Mouse (Mus musculus) monocyte, adult 2 months (primary cell): ENCODE results near the gene Tm4sf5.
"Not testable (repeated sequence)": the region's sequence is repeated elsewhere in the genome, so short reads cannot be mapped to it uniquely, and the experiment has no call there.

ENCODE experiments used
- DNase-seq, 2 experiments: peaks; one replicate each; pipeline ENCODE4 v3.0.0; 2022; ENCODE audit warnings: low spot score in 2 of 2, low read depth in 1 of 2

Gene Tm4sf5

DNA sequence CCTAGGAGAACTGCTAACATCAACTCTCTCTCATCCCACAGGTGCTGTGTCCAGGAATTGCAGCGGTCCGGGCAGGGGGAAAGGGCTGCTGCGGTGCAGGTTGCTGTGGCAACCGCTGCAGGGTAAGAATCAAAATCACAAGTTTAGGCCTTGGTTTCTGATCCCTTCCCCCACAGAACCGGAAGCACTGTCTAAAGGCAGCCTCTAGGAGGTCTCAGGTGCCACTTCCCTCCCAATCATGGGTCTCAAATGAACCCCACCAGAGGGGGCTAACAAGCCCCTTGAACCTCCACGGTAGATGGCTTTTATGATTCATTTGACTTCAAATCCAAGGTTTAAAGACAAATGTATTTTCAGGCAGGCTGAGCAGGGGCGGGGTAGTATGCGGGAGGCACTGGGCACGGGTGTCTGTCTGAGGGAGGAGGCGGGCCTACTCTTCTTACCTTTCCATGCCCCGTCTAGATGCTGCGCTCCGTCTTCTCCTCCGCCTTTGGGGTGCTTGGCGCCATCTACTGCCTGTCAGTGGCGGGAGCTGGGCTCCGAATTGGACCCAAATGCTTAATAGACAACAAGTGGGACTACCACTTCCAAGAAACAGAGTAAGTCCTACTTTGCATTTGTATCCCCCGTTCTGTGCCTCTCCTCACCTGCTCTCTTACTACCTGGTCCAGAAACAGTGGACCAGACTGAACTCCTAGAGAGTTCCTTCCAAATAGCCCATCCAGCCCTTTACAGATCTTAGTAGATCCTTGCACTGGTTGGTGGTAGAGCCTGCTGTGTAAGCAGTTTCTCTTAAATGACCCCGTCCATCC, 4.9 kb downstream of the Tm4sf5 start:
- no peak for DNase-seq

DNA sequence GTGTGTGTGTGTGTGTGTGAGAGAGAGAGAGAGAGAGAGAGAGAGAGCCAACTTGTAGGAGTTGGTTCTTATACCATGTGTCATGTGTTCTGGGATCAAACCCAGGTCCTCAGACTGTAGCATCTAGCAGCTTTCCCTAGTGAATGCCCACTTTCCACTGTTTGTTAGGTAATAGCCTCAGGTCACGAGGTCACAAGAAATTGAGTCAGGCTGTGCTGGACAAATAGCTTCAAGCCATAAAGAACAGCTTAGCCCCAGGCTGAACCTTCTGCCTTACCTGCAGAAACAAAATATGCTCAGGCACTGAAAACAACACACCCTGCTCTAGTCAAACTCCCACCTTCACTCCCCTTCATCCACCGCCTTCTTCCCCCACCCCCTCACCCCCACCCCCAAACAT, 6.2 kb downstream of the Tm4sf5 start:
- no peak for DNase-seq

DNA sequence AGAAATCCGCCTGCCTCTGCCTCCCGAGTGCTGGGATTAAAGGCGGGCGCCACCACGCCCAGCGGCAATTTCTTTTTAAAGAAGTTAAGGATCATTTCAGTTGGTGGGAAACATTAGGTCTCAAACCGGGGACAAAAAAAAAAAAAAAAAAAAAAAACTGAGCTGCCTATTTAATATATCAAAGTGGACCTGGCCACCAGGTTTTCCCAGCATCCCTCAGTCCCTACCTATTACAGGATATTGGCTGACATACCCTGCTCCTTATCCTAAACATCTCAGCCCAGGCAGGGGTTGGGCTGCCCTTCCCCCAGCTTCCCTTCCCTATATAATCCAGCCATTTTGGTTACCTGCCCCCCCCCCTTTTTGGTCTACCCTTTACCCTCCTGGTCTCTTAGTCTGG, 6.8 kb downstream of the Tm4sf5 start:
- no peak for DNase-seq

DNA sequence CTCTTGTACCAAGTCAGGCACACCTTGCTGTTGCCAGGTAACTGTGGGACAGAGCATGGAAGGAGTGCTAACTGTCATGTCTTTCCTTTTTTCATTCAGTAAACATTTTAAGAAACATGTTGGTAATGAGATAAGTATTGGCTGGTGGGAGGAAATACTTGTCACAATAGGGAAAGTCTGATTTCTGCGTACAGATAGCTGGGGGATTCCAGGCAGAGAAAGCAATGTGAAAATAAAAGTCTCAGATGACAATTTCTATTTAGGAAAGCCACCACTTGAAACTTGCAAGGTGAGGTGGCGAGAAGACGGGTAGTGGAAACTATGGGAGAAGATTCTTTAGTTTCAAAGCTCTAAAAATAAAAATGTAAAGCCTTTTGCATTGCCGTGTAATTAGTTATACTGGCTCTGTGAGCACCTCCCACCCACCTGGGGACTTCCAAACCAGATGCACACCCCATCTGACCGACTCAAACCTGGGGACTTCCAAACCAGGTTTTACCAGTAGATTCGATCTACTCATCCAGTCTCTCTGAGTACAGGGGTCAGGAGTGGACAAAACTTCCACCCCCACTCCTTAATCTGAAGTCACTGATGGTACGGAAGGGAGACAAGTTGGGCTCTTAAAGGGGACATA, 7.8 kb downstream of the Tm4sf5 start:
- no peak for DNase-seq

DNA sequence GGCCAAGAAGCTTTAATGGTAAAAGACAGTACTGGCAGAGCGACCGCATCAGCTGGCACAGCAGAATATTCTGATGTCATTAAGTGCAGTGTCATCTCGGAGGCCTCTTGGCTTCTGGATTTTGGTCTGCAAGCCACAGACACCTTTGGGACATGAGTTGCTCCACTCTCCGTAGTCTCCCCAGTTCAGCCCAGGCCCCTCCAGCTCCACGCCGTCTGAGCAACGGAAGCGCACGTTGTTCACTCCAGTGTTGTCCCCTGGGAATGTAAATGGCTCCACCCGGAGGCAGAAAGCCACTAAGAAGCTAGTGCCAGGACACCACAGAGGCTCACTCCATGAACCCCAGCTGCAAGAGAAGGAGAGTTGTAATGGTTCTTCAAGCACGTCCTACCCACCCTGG, 8.5 kb downstream of the Tm4sf5 start:
- DNase-seq, result no peak

DNA sequence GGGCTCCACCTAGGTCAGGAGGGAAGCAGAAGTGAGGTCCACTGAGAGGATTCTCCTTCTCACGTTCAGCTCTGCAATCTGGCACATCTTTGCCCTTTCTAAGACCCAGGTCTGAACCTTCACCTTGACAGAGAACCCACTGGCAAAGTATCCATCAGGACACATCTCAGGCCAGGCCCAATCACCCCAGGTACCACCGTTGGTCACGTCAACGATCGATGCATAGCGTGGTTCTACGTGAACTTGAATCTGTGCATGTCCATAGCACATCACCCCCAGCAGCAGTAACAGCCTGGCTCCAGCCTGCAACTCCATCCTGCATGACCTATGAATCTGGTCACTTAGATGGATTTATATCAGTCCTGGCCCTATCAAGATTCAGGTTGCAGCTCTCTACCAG, 9.2 kb downstream of the Tm4sf5 start, which contains the start of gene Vmo1:
Gene Vmo1, minus strand, starts transcription at position 329 of the 400 bp plus-strand sequence.
- DNase-seq, result no peak

DNA sequence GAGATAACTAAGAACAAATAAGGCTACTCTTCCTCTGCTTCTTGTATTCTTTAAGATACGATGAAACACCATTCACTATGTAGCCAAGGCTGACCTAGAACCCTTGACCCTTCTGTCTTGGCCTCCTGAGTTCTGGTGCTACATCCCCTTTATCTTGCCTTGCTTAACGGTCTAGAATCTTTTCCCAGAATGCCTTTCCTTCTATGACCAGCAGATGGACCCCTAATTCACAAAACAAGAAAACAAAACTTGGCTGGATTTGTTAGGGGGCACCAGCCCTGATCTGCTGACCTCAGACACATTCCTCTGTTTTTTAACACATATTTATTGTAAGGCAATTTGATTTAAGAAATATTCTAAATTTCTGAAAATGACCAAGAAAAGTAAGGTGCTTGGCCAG, 11.3 kb downstream of the Tm4sf5 start:
- no peak for DNase-seq

DNA sequence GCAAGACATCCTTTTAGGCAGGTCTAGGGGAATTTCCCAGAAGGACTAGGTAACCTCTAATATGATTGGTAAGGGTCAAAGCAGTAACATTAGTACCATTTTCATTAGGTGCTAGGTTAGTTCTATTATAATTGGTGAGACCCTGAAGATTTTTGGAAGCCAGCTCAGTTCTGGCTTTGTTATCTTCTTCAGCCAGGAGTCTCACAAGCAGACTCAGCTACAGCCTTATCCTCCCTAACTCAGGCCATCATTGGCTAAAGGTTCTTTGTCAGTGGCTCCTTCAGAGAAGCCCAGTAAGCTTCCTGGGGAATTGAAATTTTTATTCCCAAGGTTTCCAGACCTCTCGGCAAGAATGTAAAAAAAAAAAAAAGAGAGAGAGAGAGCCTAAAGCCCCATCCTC, 13.4 kb downstream of the Tm4sf5 start:
- no peak for DNase-seq

DNA sequence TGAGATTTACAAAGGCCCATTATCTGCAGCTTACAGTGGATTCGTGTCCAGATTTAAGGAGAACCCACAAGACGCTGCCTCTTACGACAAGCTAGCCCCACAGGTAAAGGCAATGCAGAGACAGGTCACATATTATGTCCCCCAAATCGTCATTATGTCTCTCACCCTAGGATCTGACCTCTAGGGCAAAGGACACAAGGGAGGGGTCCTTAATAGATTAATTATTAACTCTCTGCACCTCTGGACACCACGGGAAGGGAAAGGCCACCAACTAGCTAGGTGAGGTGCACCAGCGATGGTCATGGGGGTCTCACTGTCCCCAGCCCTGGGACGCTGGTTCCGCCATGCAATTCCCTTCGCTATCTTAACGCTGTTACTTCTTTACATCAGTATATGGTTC, 13.9 kb downstream of the Tm4sf5 start, which contains the start of gene Gltpd2:
Gene Gltpd2, plus strand, starts transcription at position 274 of the 400 bp plus-strand sequence.
- no peak for DNase-seq

DNA sequence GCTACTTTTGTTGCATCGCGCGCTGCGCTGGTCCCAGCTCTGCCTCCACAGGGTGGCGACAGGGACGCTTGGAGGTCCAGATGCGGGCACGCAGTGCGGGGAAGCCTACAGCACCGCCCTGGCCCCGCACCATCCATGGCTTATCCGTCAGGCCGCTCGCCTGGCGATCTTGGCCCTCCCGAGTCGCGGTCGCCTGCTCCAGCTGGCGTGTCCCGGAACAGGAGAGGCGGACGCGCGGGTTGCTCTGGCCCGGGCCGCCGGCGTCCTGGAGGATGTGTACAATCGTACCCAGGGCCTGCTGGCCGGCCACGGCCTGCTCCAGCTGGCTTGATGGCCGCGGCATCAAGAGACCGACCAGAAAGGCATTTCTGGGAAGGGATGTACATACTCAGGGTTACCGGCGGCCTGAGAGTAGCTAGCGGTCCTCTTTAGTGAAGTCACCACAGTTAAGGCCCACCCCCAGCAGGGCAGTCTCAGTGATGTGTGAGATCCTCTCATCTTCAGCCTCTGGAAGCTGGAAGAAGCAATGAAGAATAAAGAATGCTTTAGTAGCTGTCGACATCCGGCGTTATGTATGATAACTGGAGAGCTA, 15.2 kb downstream of the Tm4sf5 start:
- DNase-seq, result no peak

DNA sequence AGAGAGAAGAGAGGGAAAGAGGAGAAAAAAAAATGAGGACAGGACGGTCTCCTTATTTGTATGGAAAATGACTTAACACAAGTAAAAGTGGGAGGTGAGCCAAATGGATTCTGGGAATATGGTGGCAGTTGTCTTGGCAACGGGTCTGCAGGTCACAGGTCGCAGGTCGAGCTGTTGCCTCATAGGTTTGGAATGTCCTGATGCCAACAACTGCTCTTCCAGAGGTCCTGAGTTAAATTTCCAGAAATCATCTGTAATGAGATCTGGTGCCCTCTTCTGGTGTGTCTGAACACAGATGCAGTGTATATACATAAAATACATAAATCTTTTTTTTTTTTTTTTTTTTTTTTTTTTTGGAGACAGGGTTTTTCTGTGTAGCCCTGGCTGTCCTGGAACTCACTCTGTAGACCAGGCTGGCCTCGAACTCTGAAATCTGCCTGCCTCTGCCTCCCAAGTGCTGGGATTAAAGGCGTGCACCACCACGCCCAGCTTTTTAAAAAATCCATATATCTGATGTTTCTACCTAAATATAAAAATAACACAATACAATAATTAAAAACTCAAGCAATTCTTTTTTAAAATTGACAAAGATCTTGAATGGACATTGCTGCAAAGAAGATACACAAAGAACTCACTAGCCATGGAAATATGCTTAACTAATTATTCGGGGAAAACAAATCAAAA, 18.4 kb downstream of the Tm4sf5 start:
- not testable (repeated sequence) for DNase-seq

DNA sequence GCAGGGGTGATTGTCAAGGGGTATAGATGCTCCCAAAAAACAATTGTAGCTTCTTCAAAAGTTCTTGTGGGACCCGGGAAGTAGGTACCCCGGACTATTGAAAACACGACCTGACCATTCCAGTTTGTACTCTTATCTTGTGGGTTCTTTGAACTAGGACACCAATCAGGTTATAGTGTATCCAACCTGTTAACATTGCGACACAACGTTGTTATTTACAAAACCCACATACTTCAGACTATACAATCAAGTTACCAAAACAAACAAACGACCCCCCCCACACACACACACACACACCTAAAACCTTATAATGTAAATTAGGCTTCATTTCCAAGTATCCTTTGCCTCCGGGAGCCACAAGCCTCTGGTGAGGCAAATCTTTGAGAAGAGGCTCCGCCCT, 19.7 kb downstream of the Tm4sf5 start:
- DNase-seq, result no peak

DNA sequence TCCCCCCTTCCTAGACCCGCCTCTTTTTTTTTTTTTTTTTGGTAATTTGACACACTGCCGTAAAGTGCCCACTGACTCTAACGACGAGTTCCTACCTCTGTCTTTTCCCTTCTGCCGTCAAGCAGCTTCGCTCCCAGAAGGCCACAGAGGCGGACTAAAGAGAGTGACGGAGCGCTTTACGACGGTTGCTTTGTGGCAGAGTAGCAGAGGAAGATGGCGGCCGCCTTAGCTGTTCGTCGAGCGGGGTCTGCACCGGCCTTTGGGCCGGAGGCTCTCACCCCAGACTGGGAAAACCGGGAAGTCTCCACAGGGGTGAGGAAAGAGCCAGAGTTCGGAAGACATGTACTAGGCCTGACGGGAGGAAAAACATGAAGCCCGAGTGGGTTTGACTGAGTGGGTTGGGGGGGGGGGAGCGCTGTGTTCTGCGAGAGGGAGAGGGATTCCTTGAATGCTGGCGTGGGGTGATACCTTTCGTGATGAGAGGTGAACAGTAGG, 20.2 kb downstream of the Tm4sf5 start, which contains the start of gene Psmb6:
Gene Psmb6, plus strand, starts transcription at position 184 of the 495 bp plus-strand sequence.
- DNase-seq, result peak; percentile 77 to 78

DNA sequence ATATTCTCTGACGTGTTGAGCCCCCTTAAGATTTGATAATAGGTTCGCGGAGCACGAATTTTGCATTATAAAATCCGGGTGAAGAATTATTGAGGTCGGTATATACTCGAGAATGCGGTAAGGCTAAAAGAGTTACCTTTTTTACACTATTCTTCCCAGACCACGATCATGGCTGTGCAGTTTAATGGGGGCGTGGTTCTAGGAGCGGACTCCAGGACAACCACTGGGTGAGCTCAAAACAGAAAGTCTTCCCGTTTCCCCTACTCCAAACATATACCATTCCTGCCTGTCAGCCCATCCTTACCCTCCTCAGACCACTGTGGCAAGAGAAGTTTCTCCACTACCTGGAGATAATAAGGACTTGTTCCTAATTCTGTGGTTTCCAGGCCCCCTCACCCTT, 20.7 kb downstream of the Tm4sf5 start:
- DNase-seq, result no peak

DNA sequence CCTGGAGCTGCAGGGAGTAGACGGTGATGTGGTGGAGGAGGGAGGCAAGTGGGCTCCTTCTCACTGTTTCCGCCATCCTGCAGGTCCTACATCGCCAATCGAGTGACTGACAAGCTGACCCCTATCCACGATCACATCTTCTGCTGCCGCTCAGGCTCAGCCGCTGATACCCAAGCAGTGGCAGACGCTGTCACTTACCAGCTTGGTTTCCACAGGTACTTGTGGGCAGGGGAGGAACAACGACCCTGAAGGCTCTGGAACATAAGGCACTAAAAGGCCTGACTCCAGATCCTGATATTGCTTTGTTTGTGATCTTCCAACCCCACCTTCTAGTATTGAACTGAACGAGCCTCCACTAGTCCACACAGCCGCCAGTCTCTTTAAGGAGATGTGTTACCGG, 21.2 kb downstream of the Tm4sf5 start:
- DNase-seq, result no peak

DNA sequence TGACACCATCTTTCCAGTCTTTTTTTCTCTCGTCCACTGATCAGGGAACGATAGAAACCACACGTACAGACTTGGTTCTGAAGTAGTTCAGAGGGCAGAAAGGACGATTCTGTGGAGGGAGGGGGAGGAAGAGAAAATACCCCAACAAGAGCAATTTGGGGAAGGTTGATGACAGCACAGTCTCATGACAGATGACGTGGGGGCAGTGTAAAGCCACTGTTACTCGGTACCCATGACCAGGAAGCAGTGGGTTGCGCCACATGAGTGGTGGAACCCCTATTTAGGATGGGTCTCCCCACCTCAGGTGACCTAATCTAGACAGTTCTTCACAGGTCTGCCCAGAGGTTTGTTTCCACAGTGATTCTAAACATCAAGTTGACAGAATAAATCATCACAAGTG, 23.6 kb downstream of the Tm4sf5 start:
- no peak for DNase-seq

DNA sequence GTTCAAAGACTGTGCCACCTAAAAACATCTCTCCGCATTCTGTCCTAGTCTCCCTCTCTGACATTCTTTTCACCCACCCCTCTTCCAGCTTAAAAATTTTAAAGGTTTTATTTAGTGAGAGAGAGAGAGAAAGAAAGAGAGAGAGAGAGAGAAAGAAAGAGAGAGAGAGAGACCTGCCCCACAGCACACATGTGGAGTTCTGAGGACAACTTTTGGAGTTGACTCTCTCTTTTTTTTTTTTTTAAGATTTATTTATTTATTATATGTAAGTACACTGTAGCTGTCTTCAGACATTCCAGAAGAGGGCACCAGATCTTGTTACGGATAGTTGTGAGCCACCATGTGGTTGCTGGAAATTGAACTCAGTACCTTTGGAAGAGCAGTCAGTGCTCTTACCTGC, 26.0 kb downstream of the Tm4sf5 start:
- not testable (repeated sequence) for DNase-seq

DNA sequence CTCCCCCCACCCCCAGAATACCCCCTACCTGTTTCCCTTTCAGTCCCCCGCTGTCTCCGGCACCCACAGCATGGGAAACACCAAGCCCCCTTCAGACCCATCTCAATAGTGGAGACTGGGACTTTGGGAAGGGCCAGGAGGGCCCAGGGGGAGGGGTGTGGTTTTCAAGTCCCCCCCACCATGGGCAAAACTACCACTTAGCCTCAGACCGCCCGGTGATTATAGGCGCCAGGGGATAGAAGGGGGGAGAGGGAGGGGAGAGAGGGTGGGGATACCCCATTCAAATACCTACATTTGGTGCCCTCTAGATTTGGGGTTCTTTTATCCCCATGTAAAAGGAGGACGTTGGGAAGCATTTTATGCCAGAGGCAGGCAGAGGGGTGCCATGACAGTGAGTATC, 27.8 kb downstream of the Tm4sf5 start, which contains the start of gene Gm40193:
Gene Gm40193, minus strand, starts transcription at position 101 of the 400 bp plus-strand sequence.
- DNase-seq, result no peak

DNA sequence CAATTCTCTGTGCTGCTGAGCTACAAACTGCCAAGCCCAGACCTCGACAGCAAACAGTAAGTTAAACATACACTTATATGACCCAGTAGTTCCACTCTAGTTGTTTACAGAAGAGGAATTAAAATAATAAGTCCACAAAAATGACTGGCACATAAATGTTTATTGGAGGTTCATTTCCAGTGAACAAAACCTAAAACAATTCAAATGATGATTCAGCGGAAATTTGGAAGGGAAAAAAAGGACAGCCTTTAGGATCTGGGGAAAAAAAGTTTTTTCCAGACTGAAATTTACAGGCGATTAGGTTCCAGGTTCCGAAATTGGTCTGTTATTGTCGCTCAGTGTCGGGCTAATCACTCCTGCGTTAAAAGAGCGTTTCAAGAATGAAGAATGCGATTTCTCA, 34.4 kb downstream of the Tm4sf5 start:
- no peak for DNase-seq

DNA sequence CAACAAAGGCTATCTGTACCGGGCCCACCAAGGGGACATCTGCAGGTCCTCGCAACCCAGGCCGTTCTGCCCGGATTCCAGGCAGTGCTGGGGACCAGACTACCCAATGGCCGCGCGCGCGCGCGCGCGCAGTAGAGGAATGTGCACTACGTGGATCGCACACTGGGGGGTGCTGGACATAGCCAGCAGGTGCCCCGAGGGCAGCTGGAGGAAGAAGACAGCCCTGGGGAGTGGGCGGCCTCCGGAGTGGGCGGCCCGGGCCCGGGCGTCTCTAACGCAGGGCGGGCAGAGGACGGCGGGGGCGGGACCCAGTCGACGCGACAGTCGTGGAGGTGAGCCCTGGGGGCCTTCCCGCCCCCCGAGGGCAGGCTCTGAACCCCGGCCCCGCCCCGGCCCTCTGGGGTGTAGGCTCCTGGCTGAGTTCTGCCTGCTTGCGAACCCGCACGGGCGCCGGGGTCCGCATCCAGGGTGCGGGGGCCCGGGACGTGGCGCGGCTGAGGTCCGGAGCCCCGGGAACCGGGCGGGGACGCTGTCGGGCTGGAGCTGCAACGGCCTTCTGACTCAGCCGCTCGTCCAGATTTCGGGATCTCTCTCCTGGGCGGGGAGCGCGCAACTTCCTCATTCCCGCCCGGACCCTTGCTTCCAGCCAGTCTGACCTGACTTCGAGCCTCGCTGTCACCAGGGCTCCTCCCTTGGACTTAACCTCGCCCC, 35.0 kb downstream of the Tm4sf5 start, which contains the start of gene Pld2:
Gene Pld2, plus strand, starts transcription at position 188 of the 711 bp plus-strand sequence.
- peak; percentile 36 to 74 for DNase-seq

DNA sequence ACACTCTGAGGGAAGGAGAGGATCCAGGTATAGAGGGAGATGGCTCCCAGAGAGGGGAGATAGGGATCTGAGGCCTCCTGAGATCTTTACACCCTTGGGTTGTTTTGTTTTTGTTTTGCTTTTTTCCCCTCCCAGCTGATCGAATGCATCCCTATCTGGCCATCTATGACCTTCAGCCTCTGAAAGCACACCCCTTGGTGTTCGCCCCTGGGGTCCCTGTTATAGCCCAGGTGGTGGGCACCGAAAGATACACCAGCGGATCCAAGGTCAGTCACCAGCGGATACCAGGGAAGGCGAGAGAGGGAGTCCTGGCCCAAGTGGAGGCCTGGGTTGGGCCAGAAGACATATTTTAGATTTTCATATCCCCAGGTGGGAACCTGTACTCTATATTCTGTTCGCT, 35.9 kb downstream of the Tm4sf5 start:
- DNase-seq, result no peak
